Comparison of ENCODE assay signal across 9 mouse cellular contexts in the genomic region with DNA sequence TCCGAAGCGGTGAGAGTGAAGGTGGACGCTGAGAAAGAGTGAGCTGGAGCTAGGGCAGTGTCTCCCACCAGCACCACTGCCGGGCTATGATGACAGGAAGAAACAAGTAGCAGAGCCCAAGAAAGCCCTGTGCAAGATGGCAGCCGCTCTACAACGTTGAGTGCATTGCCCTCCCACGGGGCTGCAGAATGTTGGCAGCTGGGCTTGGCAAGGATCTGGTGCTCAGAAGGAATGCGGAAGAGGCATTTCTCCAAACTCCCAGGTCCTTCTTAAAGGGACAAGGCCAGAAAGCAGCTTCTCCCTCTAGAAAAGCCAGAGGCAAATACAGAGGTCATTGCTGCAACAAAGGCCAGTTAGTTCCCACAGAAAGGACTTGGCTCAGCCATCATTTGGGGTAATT.
A peak's percentile ranks its signal among the peaks of the same experiment; 100 is the strongest.
DNase-seq lines count a peak whose midpoint lies in the region; ATAC-seq and TF ChIP-seq lines count a peak whose summit lies in the region.
"Had no signal": no experiment of that assay in that cellular context is flagged by ENCODE, and none has a peak within 500 bp of the region (broad histone marks: within the 10 kb centered on the region; RNA-seq: fewer than 3 reads in every experiment).

No protein-coding gene starts in this region.

- no peak overlapping the region for H3K9ac ChIP-seq in heart, embryonic 12.5 days
- H3K9ac ChIP-seq in limb, embryonic 14.5 days (ENCODE audit: low read depth, low read length, severe bottlenecking) = no peak overlapping the region
- no peak overlapping the region for H3K9ac ChIP-seq in neural tube, embryonic 15.5 days (replicated peaks)
- H3K9ac ChIP-seq: midbrain, embryonic 12.5 days had no signal

- no peak overlapping the region for H3K4me3 ChIP-seq in heart, embryonic 12.5 days
- no peak overlapping the region for H3K4me3 ChIP-seq in limb, embryonic 14.5 days (replicated peaks; ENCODE audit: low read length)
- H3K4me3 ChIP-seq in neural tube, embryonic 15.5 days (replicated peaks) = no peak overlapping the region
- H3K4me3 ChIP-seq: midbrain, embryonic 12.5 days had no signal

- H3K27me3 ChIP-seq in heart, embryonic 12.5 days (replicated peaks) = no peaks in the 10 kb centered on the region
- no peaks in the 10 kb centered on the region for H3K27me3 ChIP-seq in limb, embryonic 14.5 days (ENCODE audit: control insufficient read depth, insufficient read depth, low read length)
- no peaks in the 10 kb centered on the region for H3K27me3 ChIP-seq in neural tube, embryonic 15.5 days (replicated peaks)
- H3K27me3 ChIP-seq: midbrain, embryonic 12.5 days had no signal

- WGBS in heart, embryonic 12.5 days = 72% methylated on average over 8 of the region's 8 CpGs
- WGBS in limb, embryonic 14.5 days = 76% methylated on average over 8 of the region's 8 CpGs
- WGBS in neural tube, embryonic 15.5 days = 80% methylated on average over 8 of the region's 8 CpGs

- H3K9me3 ChIP-seq in heart, embryonic 12.5 days (replicated peaks) = no peaks in the 10 kb centered on the region
- H3K9me3 ChIP-seq in limb, embryonic 14.5 days (ENCODE audit: control insufficient read depth, low read length) = no peaks in the 10 kb centered on the region
- no peaks in the 10 kb centered on the region for H3K9me3 ChIP-seq in neural tube, embryonic 15.5 days (replicated peaks)
- H3K9me3 ChIP-seq: midbrain, embryonic 12.5 days had no signal

- H3K27ac ChIP-seq in heart, embryonic 12.5 days (ENCODE audit: poor library complexity, severe bottlenecking) = no peak overlapping the region
- no peak overlapping the region for H3K27ac ChIP-seq in limb, embryonic 14.5 days (replicated peaks; ENCODE audit: low read depth, low read length)
- H3K27ac ChIP-seq in neural tube, embryonic 15.5 days (replicated peaks) = no peak overlapping the region
- H3K27ac ChIP-seq: midbrain, embryonic 12.5 days had no signal

- ATAC-seq in heart, embryonic 12.5 days (ENCODE audit: insufficient number of reproducible peaks, low FRiP score) = no peak
- no peak for ATAC-seq in limb, embryonic 14.5 days (ENCODE audit: low FRiP score, low read depth)
- ATAC-seq in erythroblast, adult 5-6 weeks (replicated peaks; ENCODE audit: low FRiP score, poor library complexity, severe bottlenecking) = no peak
- ATAC-seq in neural tube, embryonic 15.5 days (ENCODE audit: low FRiP score) = no peak

- TF ChIP-seq POLR2A in limb, embryonic 14.5 days (IDR thresholded peaks at IDR 0.05; ENCODE audit: borderline replicate concordance, extremely low read depth, insufficient read depth, insufficient read length) = no peak

- intact Hi-C loops in gastrocnemius, postnatal 14 days (cut with DNase I; ENCODE audit: low total_unique reads) = no loop called here

- peaks cover 13% of the 10 kb centered on the region; the same call in 1 of the 2 replicates for H3K36me3 ChIP-seq in heart, embryonic 12.5 days
- H3K36me3 ChIP-seq in limb, embryonic 14.5 days (ENCODE audit: control insufficient read depth, insufficient read depth, low read length) = no peaks in the 10 kb centered on the region; the same call in 1 of the 2 replicates
- no peaks in the 10 kb centered on the region for H3K36me3 ChIP-seq in neural tube, embryonic 15.5 days
- H3K36me3 ChIP-seq: midbrain, embryonic 12.5 days had no signal

- peak; percentile 7 to 31 for DNase-seq in heart, adult 9 months (ENCODE audit: low spot score in 2 of 2)
- peak; percentile 63 for DNase-seq in adipocyte (ENCODE audit: low spot score)
- peak; percentile 33 for DNase-seq in gastrocnemius, postnatal 14 days
- DNase-seq in limb, embryonic 14.5 days (ENCODE audit: low spot score) = peak; percentile 30
- no peak for DNase-seq in B cell, adult 2 months

- peaks cover 5% of the 10 kb centered on the region; the same call in 1 of the 2 replicates for H3K4me1 ChIP-seq in heart, embryonic 12.5 days (replicated peaks)
- H3K4me1 ChIP-seq in limb, embryonic 14.5 days (ENCODE audit: control insufficient read depth, insufficient read depth, low read length) = no peaks in the 10 kb centered on the region
- no peaks in the 10 kb centered on the region for H3K4me1 ChIP-seq in neural tube, embryonic 15.5 days
- H3K4me1 ChIP-seq: midbrain, embryonic 12.5 days had no signal

- no peak overlapping the region for H3K4me2 ChIP-seq in heart, embryonic 12.5 days
- no peak overlapping the region for H3K4me2 ChIP-seq in limb, embryonic 14.5 days (replicated peaks; ENCODE audit: low read depth, low read length, severe bottlenecking)
- H3K4me2 ChIP-seq in neural tube, embryonic 15.5 days = no peak overlapping the region
- H3K4me2 ChIP-seq: midbrain, embryonic 12.5 days had no signal

Comparison
In these comparisons a context has a peak if more than half of its experiments do, and no peak if none do; other contexts are left out.
1. DNase-seq: peak in heart, adult 9 months (2 of 2), adipocyte (single experiment), gastrocnemius, postnatal 14 days (single experiment) and limb, embryonic 14.5 days (single experiment); none in B cell, adult 2 months (0 of 2).